Mouse (Mus musculus): ENCODE measurements around the gene Snx17.
"Not testable (repeated sequence)": the region's sequence is repeated elsewhere in the genome, so short reads cannot be mapped to it uniquely, and the experiment has no call there.

Gene Snx17

GRCm38 (mm10) chr5:31197072-31197471 lies 4.0 kb downstream of the Snx17 start:
- no peak for DNase-seq

- no peak for DNase-seq
Measured at GRCm38 (mm10) chr5:31198170-31198569, 5.1 kb downstream of the Snx17 start.

- no peak for DNase-seq
Measured at GRCm38 (mm10) chr5:31198616-31199320, 5.7 kb downstream of the Snx17 start.

- DNase-seq = no peak
Measured at GRCm38 (mm10) chr5:31199321-31199892, 6.4 kb downstream of the Snx17 start.

GRCm38 (mm10) chr5:31199893-31200292 lies 6.9 kb downstream of the Snx17 start:
- no peak for DNase-seq

GRCm38 (mm10) chr5:31200327-31200768 lies 7.3 kb downstream of the Snx17 start:
- no peak for DNase-seq

GRCm38 (mm10) chr5:31201042-31201741 lies 8.2 kb downstream of the Snx17 start:
- DNase-seq = no peak

- DNase-seq = peak; percentile 94
Measured at GRCm38 (mm10) chr5:31201742-31202590, 8.9 kb downstream of the Snx17 start, which contains the start of gene Zfp513. Gene Zfp513, minus strand, starts transcription at chr5:31202303.

- no peak for DNase-seq
Measured at GRCm38 (mm10) chr5:31202933-31203332, 9.9 kb downstream of the Snx17 start.

GRCm38 (mm10) chr5:31203866-31204265 lies 10.8 kb downstream of the Snx17 start:
- no peak for DNase-seq

- DNase-seq = no peak
Measured at GRCm38 (mm10) chr5:31204421-31204820, 11.4 kb downstream of the Snx17 start.

- not testable (repeated sequence) for DNase-seq
Measured at GRCm38 (mm10) chr5:31216554-31216953, 23.5 kb downstream of the Snx17 start.

- no peak for DNase-seq
Measured at GRCm38 (mm10) chr5:31218294-31218693, 25.3 kb downstream of the Snx17 start.

GRCm38 (mm10) chr5:31219070-31219469 lies 26.0 kb downstream of the Snx17 start:
- no peak for DNase-seq

GRCm38 (mm10) chr5:31219474-31219873 lies 26.4 kb downstream of the Snx17 start:
- no peak for DNase-seq

GRCm38 (mm10) chr5:31219911-31220447 lies 27.0 kb downstream of the Snx17 start:
- DNase-seq = no peak

- DNase-seq = peak; percentile 98
Measured at GRCm38 (mm10) chr5:31220448-31221303, 27.6 kb downstream of the Snx17 start, which contains the start of gene Ppm1g. Gene Ppm1g, minus strand, starts transcription at chr5:31220687.

GRCm38 (mm10) chr5:31221304-31221945 lies 28.4 kb downstream of the Snx17 start:
- peak; percentile 13 for DNase-seq

- DNase-seq = no peak
Measured at GRCm38 (mm10) chr5:31222696-31223095, 29.7 kb downstream of the Snx17 start.

- no peak for DNase-seq
Measured at GRCm38 (mm10) chr5:31226641-31227040, 33.6 kb downstream of the Snx17 start.
